Mouse (Mus musculus): ENCODE data around the gene Kbtbd2. TPM values are rescaled to one million over a fixed set of nuclear protein-coding genes. Genes with fewer than 3 reads are reported as not detected.

Gene Kbtbd2
- polyA plus RNA-seq, 1 experiment, result 11.6 TPM

DNA sequence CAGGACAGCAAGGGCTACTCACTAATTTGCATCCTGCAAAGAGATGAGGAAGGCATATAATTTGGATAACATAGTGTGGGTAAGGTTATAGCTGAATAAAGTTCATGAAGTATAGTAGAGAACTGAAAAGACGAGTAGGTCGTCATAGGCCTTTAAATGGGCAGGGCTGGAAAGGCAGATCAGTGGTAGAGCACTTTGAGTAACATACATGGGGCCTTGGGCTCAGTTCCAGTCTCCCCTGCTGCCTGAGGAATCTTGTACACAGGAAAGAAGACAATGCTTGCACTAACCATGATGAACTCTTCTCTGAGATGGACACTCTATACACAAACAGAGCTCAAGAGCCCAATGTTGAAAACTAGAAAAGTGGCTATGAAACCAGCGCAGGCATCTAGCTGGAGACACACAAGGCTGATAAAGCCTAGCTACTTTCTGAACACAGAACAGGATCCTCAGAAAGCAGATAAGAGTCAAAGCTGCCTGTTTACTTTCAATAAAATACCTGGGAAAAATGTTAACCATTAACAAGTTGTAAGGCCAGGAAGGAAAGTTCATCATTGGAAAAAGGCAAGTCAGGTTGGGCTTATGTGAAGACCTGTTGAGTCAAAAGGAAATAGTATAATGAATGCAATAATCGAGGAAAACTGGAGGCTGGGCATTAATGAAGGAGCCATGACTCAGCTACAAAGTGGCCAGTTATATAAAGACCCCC, 13.9 kb downstream of the Kbtbd2 start:
- no peak overlapping the region for H3ac ChIP-seq (ENCODE audit: control insufficient read depth, insufficient read length)
- H3K4me3 ChIP-seq, result no peak overlapping the region
- TF ChIP-seq CEBPB (IDR thresholded peaks at IDR 0.05; ENCODE audit: insufficient read depth, poor library complexity, severe bottlenecking) (no peak), TCF3 (IDR thresholded peaks at IDR 0.05; ENCODE audit: insufficient read length, low read depth) (no peak), E2F4 (IDR thresholded peaks at IDR 0.05; ENCODE audit: insufficient read depth) (no peak), REST (IDR thresholded peaks at IDR 0.05; ENCODE audit: insufficient read depth, insufficient read length) (no peak), POLR2A (IDR thresholded peaks at IDR 0.05; ENCODE audit: insufficient read length, low read depth) (no peak), MAX (IDR thresholded peaks at IDR 0.05; ENCODE audit: low read depth) (no peak), POLR2AphosphoS2 (IDR thresholded peaks at IDR 0.05; ENCODE audit: insufficient read length, low read depth) (no peak), USF1 (IDR thresholded peaks at IDR 0.05; ENCODE audit: low read depth) (no peak), SRF (IDR thresholded peaks at IDR 0.05; ENCODE audit: control insufficient read depth, insufficient read length, low read depth) (no peak)
- no peak overlapping the region for H3K4me2 ChIP-seq (ENCODE audit: low read depth)
- H3K79me2 ChIP-seq (ENCODE audit: control insufficient read depth, insufficient read depth), result peaks cover 77% of the 10 kb centered on the region
- H3K36me3 ChIP-seq (ENCODE audit: control insufficient read depth, insufficient read depth), result peaks cover 39% of the 10 kb centered on the region
- no peaks in the 10 kb centered on the region for H3K27me3 ChIP-seq (ENCODE audit: control insufficient read depth, insufficient read depth, insufficient read length)

DNA sequence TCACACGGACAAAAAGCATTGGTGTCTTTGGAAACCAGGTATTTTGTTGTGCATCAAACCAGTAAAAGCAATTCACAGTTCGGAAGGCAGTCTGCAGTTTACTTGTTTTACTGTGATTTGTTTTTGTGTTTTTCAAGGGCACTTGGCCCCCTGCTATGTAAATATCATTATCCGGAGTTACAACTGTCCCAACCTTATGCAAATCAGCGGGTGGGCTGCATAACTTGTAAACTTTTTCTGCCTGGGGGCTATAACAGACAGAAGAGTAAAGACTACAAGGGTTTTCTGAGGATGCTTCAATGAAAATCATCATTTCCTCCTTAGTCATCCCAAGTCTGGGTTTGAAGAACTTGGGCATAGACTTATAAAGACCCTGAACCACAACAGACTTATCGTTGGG, 18.0 kb downstream of the Kbtbd2 start:
- H3K79me2 ChIP-seq (ENCODE audit: control insufficient read depth, insufficient read depth), result peaks cover 50% of the 10 kb centered on the region
- H3K36me3 ChIP-seq (ENCODE audit: control insufficient read depth, insufficient read depth), result peaks cover 63% of the 10 kb centered on the region
- H3ac ChIP-seq (ENCODE audit: control insufficient read depth, insufficient read length), result no peak overlapping the region
- H3K27me3 ChIP-seq (ENCODE audit: control insufficient read depth, insufficient read depth, insufficient read length), result no peaks in the 10 kb centered on the region
- H3K4me2 ChIP-seq (ENCODE audit: low read depth), result no peak overlapping the region
- TF ChIP-seq POLR2A (IDR thresholded peaks at IDR 0.05; ENCODE audit: insufficient read length, low read depth) (no peak), TCF12 (IDR thresholded peaks at IDR 0.05; ENCODE audit: insufficient read depth, poor library complexity, severe bottlenecking) (no peak), MYOD1 (IDR thresholded peaks at IDR 0.05; ENCODE audit: control insufficient read depth in 1 of 3, insufficient read length in 2 of 3, low read depth in 2 of 3) (no peak)
- no peak overlapping the region for H3K4me3 ChIP-seq

DNA sequence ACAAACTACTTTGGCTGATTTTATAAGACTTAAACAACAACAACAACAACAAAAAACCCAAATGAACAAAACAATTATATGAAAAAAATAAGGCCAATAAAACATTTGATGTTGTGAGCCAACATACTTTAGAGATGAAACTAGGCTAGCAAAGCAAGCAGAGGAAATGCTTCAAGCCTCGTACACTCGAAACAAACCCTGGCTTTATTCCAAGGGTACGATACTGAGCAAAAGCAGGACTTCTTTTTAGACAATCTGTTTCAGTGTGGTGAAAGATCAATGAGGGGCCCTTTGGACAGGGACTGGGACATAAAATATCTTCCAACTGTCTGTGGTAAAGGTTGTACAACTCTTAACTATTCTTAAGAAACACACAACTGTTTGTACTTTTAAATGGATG, 21.8 kb downstream of the Kbtbd2 start:
- no peak overlapping the region for H3K4me3 ChIP-seq
- H3K36me3 ChIP-seq (ENCODE audit: control insufficient read depth, insufficient read depth), result peaks cover 44% of the 10 kb centered on the region
- no peak for TF ChIP-seq POLR2AphosphoS2 (IDR thresholded peaks at IDR 0.05; ENCODE audit: insufficient read length, low read depth)
- TF ChIP-seq TCF3 (IDR thresholded peaks at IDR 0.05; ENCODE audit: insufficient read length, low read depth), result no peak
- no peak for TF ChIP-seq E2F4 (IDR thresholded peaks at IDR 0.05; ENCODE audit: insufficient read depth)
- TF ChIP-seq MYOD1 (IDR thresholded peaks at IDR 0.05; ENCODE audit: control insufficient read depth in 1 of 3, insufficient read length in 2 of 3, low read depth in 2 of 3), result no peak
- no peak for TF ChIP-seq MYOG (IDR thresholded peaks at IDR 0.05; ENCODE audit: control insufficient read depth in 1 of 3, insufficient read depth in 1 of 3, insufficient read length in 2 of 3, low read depth in 2 of 3)
- no peak for TF ChIP-seq REST (IDR thresholded peaks at IDR 0.05; ENCODE audit: insufficient read depth, insufficient read length)
- TF ChIP-seq CEBPB (IDR thresholded peaks at IDR 0.05; ENCODE audit: insufficient read depth, poor library complexity, severe bottlenecking), result no peak
- TF ChIP-seq USF1 (IDR thresholded peaks at IDR 0.05; ENCODE audit: low read depth), result no peak
- TF ChIP-seq SRF (IDR thresholded peaks at IDR 0.05; ENCODE audit: control insufficient read depth, insufficient read length, low read depth), result no peak
- TF ChIP-seq POLR2A (IDR thresholded peaks at IDR 0.05; ENCODE audit: insufficient read length, low read depth), result no peak
- TF ChIP-seq MAX (IDR thresholded peaks at IDR 0.05; ENCODE audit: low read depth), result no peak
- no peak for TF ChIP-seq TCF12 (IDR thresholded peaks at IDR 0.05; ENCODE audit: insufficient read depth, poor library complexity, severe bottlenecking)
- H3K4me2 ChIP-seq (ENCODE audit: low read depth), result no peak overlapping the region
- H3K27me3 ChIP-seq (ENCODE audit: control insufficient read depth, insufficient read depth, insufficient read length), result no peaks in the 10 kb centered on the region
- H3K79me2 ChIP-seq (ENCODE audit: control insufficient read depth, insufficient read depth), result peaks cover 19% of the 10 kb centered on the region
- H3ac ChIP-seq (ENCODE audit: control insufficient read depth, insufficient read length), result no peak overlapping the region

DNA sequence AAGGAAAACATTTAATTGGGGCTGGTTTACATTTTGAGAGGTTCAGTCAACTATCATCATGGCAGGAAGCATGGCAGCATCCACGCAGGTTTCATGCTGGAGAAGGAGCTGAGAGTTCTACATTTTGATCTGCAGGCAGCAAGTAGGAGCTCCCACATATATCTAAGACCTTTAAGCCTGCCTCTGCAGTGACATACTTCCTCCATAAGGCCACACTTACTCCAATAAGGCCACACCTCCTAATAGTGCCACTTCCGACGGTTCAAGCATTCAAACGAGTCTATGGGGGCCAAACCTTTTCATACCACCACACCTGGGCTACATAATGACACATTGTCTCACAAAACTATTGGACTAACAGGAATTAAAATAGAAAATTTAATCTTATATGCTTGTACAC, 31.9 kb downstream of the Kbtbd2 start:
- H3K79me2 ChIP-seq (ENCODE audit: control insufficient read depth, insufficient read depth), result no peaks in the 10 kb centered on the region

DNA sequence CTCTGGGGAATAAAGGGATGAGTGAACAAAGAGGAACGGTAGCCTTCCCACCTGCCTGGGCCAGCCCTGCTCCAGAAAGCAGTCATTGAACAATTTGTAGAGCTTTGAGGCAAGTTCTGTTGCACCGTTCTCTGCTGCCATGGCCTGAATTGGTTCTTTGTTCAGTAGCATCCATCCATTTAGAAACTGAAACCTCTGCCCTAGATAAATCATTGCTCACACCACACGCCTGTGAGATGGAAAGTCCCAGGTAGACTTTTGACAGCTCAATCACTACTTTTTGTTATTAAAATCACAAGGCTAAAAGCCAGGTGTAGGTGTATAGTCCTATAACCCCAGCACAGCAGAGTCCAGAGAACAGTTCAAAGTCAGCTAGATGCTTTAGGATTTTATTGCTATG, 32.3 kb downstream of the Kbtbd2 start:
- TF ChIP-seq TCF3 (IDR thresholded peaks at IDR 0.05; ENCODE audit: insufficient read length, low read depth), result no peak
- TF ChIP-seq CEBPB (IDR thresholded peaks at IDR 0.05; ENCODE audit: insufficient read depth, poor library complexity, severe bottlenecking), result no peak
- TF ChIP-seq MYOD1 (IDR thresholded peaks at IDR 0.05; ENCODE audit: control insufficient read depth in 1 of 3, insufficient read length in 2 of 3, low read depth in 2 of 3), result no peak
- no peak for TF ChIP-seq MAX (IDR thresholded peaks at IDR 0.05; ENCODE audit: low read depth)
- TF ChIP-seq SRF (IDR thresholded peaks at IDR 0.05; ENCODE audit: control insufficient read depth, insufficient read length, low read depth), result no peak
- no peak for TF ChIP-seq REST (IDR thresholded peaks at IDR 0.05; ENCODE audit: insufficient read depth, insufficient read length)
- TF ChIP-seq USF1 (IDR thresholded peaks at IDR 0.05; ENCODE audit: low read depth), result no peak
- TF ChIP-seq POLR2A (IDR thresholded peaks at IDR 0.05; ENCODE audit: insufficient read length, low read depth), result no peak
- no peak for TF ChIP-seq TCF12 (IDR thresholded peaks at IDR 0.05; ENCODE audit: insufficient read depth, poor library complexity, severe bottlenecking)
- no peak for TF ChIP-seq MYOG (IDR thresholded peaks at IDR 0.05; ENCODE audit: control insufficient read depth in 1 of 3, insufficient read depth in 1 of 3, insufficient read length in 2 of 3, low read depth in 2 of 3)
- TF ChIP-seq E2F4 (IDR thresholded peaks at IDR 0.05; ENCODE audit: insufficient read depth), result no peak
- TF ChIP-seq POLR2AphosphoS2 (IDR thresholded peaks at IDR 0.05; ENCODE audit: insufficient read length, low read depth), result no peak

More for the DNA sequence above, 31.9 kb downstream of the Kbtbd2 start:
- H3K36me3 ChIP-seq (ENCODE audit: control insufficient read depth, insufficient read depth), result peaks cover 11% of the 10 kb centered on the region
- no peak for TF ChIP-seq E2F4 (IDR thresholded peaks at IDR 0.05; ENCODE audit: insufficient read depth)
- H3K27me3 ChIP-seq (ENCODE audit: control insufficient read depth, insufficient read depth, insufficient read length), result no peaks in the 10 kb centered on the region
- no peak overlapping the region for H3K4me3 ChIP-seq
- no peak overlapping the region for H3K4me2 ChIP-seq (ENCODE audit: low read depth)
- H3ac ChIP-seq (ENCODE audit: control insufficient read depth, insufficient read length), result no peak overlapping the region

More for the DNA sequence above, 32.3 kb downstream of the Kbtbd2 start:
- H3K36me3 ChIP-seq (ENCODE audit: control insufficient read depth, insufficient read depth), result peaks cover 11% of the 10 kb centered on the region
- no peak overlapping the region for H3K4me2 ChIP-seq (ENCODE audit: low read depth)
- no peak overlapping the region for H3ac ChIP-seq (ENCODE audit: control insufficient read depth, insufficient read length)
- no peak overlapping the region for H3K4me3 ChIP-seq
- H3K79me2 ChIP-seq (ENCODE audit: control insufficient read depth, insufficient read depth), result no peaks in the 10 kb centered on the region
- H3K27me3 ChIP-seq (ENCODE audit: control insufficient read depth, insufficient read depth, insufficient read length), result no peaks in the 10 kb centered on the region
